Mouse (Mus musculus): ENCODE results near the gene Dyrk1a.

DNA sequence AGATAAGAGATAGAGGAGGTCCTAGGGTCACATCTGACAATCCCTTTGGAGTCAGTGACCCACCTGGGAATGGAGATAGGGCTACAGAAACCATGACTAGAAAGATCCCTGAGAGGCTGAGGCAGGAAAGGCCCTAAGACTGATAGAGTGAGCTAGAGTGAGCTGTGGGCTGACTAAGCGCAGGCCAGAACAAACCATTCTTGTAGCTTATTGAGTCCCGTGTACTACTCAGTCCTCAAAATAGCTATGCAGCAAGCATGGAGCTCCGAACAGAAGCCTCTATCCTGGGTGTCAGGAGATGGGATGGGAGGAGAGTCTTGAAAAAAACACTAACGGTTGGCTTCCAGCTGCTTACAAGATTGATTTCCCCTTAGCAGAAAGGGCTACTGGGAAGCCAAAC is 38.5 kb upstream of the Dyrk1a start:
- TF ChIP-seq POLR2A (IDR thresholded peaks at IDR 0.05; ENCODE audit: insufficient read length, low read depth) (no peak), E2F4 (IDR thresholded peaks at IDR 0.05; ENCODE audit: insufficient read depth) (no peak), TCF3 (IDR thresholded peaks at IDR 0.05; ENCODE audit: insufficient read length, low read depth) (no peak), USF1 (IDR thresholded peaks at IDR 0.05; ENCODE audit: low read depth) (no peak), MAX (IDR thresholded peaks at IDR 0.05; ENCODE audit: low read depth) (no peak), TCF12 (IDR thresholded peaks at IDR 0.05; ENCODE audit: insufficient read depth, poor library complexity, severe bottlenecking) (no peak), SRF (IDR thresholded peaks at IDR 0.05; ENCODE audit: control insufficient read depth, insufficient read length, low read depth) (no peak)
